Mouse (Mus musculus) CD4-positive, CD25-positive, alpha-beta regulatory T cell, adult 2 months (primary cell): ENCODE data around the gene Lipa.

Experiments
- DNase-seq: peaks from one replicate; pipeline ENCODE4 v3.0.0-alpha.2; 2012; ENCODE audit warnings: low read depth, low spot score

Gene Lipa

DNA sequence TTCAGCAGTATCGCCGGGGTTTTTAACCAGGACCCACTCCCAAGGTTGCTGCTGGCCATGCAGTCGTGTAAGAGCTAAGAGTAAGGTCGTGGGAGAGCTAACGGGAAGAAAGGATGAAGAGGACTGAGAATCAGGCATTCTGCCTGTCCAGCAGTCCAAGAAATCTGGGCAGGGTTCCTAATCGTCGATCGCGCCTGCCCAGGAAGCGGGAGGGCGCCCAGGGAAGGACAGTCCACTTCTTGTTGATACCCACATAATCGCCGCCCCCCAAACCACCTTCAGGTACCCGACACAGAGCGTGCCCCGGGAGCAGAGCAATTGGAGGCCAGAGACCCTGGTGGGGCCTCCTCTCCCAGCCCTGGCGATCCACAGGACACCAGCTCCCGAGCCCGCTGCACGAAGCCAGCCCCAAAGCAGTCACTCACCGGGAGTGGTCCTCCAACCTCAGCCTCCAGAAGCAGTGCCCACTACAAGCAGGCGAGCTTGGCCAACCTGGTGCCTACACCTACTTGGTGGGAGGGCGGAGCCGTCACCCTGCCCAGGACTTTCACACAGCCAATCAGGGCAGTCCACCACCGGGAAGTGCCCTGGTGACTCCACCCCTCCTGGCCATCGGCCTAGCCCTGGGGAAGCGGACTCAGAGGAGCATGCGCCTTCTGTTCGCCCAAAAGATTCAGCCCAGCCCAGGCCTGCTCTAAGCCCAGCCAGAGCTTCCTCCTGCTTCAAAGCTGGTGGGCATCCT is at the start of gene Lipa:
Lipa (minus strand) TSS at position 534 of the 742 bp plus-strand sequence.
- peak; percentile 92 for DNase-seq

- no peak for DNase-seq
Observed at GRCm38 (mm10) chr19:34573650-34574049, 46.4 kb upstream of the Lipa start.

DNA sequence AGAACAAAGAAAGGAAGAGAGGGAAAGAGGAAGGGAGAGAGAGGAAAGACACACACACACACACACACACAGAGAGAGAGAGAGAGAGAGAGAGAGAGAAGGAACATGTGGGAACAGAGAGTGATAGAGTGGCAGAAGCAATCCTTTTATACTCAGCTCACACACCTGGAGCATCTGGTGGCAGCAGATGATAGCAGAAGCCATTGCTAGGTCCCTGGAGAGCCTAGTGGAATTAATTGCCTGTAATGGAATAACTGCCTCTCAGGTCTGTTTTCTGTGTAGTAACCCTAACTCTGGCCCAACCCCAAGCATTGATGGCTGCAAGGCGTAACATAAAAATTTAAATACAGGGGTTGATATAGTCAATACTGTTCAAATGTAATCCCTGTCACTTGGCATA is 43.8 kb upstream of the Lipa start:
- no peak for DNase-seq

DNA sequence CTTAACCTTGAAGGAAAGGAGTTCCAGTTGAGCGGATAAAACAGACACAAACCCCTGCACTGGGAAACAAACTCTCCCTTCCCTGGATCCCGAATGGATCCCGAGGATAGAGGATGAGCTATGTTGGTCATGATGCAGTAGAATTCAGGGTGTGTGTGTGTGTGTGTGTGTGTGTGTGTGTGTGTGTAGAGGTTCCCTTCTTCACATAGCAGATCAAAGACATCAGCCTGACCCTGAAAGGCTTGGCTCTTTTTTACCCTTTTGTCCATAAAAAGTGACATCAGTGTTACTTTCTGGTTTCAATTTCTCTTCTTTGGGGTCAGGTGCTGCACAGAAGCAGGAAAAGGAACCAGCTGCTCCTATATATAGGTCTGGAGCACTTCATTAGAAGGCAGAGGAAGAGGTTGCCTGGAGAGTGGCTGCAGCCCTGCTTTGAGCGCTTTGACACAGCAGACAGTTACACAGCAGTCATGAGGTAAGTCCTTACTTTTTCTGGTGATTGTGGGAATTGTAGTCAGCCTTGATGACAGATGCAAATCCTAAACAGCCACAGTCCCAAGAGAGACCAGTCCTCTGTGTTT is 42.7 kb upstream of the Lipa start:
- no peak for DNase-seq

DNA sequence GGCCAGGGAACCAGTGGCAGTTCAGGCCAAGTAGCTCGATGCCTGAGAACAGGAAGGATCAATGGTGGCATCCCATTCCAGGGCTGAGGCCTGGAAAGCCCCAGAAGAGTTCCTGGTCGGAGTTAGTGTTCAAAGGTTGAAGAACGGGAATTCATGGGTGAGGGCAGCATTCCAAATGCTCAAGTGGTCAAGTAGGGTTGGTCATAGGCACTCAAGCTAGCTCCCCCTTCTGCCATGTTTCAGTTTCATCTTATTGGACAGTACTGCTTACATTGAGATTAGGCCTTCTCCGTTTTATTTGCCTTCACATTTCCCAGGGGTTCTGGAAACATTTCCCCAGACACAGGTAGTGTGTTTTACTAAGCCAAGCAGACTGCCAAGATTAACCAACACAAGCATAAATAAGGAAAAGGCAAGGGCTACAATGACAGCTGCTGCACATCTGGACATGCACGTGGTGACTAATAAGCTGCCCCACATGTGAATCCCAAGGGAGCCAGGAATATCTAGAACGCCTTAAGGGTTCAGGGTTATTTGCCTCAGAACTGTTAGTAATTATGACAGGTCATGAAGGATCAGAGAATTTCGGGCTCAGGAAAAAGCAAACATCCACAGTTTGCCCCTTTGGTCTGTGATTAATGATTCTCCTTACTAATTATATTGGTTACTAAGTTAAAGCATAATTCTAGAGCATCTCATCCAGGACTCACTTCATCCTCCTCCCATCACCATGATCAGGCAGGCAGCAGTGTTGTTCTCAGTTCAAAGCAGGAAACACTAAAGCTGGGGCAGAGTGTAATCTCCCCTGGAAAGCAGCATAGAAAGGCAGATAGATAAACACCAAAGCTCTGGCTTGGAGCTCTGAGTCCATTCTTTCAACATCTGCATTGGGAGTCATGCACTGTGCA is 42.0 kb upstream of the Lipa start:
- no peak for DNase-seq

- DNase-seq = no peak
Observed at GRCm38 (mm10) chr19:34566178-34566784, 39.0 kb upstream of the Lipa start.

GRCm38 (mm10) chr19:34562556-34562955 is 35.3 kb upstream of the Lipa start:
- no peak for DNase-seq

DNA sequence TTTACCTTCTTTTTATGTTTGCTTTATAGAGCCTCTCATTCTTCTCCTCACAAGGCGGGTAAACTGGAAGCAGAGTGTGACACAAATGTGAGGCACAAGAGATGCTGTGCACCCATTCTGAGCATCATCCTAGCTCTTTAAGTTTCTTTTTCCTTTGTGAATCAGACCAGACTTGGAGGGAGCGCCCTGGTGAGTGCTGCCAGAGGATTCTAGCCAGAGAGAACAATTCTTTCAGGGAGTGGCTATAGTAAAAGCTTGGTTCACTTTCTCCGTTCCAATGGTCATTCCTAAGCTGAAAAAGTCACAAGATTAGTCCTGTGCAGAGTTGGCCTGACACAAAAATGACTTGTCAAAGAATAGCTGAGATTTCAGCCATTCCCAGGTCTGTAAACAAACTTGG is 29.3 kb upstream of the Lipa start:
- no peak for DNase-seq

DNA sequence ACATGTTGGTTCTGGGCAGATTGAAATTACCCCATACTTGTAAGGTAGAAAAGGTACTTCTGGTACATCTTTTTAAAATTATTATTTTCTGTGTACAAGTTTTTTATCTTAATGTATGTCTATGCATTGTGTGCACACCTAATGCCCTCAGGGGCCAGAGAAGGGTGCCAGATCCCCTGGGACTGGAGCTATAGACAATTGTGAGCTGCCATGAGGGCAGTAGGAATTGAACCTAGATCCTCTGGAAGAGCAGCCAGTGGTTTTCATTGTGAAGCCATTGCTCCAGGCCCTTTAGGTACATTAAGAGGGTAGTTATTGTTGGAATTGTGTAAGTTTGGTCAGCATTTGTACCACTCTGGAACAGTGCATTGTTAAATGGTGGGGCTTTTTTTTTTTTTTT is 26.8 kb upstream of the Lipa start:
- no peak for DNase-seq

DNA sequence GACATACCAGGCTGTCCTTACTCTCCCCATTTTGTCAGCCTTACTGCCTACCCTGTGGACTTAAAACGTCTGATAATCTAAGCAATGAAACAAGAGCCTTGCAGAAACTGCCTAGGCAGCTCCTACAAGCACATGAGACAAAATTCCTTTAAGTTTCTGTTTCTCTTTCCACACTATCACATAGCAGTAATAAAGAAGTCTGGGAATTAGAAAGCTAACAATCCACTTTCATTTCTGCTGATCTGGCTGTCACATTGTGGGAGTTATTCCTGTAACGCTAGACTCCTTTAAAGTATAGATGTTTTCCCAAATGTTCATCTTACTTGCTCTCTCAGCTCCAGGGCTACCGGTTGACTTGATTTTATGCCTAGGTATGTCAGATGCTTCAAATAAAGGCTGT is 26.2 kb upstream of the Lipa start:
- no peak for DNase-seq

DNA sequence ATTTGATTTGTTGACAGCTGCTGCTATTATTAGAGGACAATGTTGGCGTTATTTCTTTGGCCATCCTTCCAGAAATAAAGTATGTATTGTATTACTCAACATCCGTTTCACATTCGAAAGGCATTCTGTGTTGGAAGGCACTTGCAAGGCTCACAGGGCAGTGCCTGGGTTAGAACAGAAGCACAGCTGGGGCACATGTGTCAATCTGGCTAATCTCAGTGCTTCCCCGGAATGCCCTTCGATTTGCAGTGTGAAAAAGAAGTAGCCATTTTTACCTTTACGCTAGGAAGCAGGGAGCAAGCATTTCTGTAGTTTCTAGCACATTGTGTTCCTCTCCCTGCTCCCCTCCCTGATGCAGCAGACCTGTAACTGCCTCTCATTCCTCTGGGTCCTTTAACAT is 25.7 kb upstream of the Lipa start:
- no peak for DNase-seq

DNA sequence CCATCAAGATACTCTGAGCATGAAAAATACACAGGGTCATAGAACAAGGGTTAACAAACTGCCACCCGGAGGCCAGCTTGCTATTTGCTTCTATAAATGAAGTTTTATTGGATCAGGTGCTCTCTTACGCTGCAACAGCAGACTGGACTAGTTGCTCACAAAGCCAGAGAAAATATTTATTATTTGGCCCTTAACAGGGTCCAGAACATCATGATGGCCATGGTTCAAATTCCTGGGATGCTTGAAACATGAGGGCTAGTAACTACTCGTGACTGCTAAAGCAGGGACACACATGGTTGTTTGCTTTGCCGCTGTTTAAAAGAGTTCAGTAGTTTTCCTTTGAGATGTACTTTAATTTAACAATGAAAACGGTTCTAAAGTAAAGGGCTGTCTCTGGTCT is 24.7 kb upstream of the Lipa start:
- DNase-seq = no peak

DNA sequence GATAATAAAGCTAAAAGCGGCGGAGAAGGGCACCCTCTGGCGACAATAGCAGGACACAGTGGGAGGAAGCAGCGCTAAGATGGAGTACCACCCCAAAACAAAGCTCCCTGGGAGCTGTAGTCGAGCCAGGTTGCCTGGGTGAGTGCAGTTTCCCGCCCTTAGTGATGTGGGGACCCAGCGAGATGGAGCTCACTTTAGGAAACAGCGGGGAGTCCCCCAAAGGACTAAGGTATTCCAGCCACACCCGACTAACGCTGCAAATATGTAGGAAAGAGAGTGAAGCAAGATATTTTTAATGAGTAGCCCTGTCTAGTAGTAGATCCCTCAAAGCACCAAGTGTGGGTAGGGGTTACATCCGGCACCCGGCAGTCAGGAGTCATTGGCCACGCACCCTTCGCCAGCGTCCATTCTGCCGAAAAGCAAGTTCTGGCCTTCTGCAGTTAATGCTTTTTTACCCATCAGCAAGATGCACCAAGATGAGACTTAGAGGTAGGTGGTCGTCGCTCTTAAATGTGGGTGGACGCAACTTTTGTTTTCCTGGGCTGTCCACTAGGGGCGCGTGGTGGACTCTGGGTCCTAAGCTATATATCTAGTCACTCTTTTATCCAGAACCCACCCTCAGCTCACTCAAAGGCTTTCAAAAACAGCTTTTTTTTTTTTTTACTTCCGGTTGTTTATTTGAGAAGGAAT is 23.4 kb upstream of the Lipa start, which contains the start of gene Ifit2:
Ifit2 (plus strand) TSS at position 161 of the 690 bp plus-strand sequence.
- DNase-seq = peak; percentile 88

DNA sequence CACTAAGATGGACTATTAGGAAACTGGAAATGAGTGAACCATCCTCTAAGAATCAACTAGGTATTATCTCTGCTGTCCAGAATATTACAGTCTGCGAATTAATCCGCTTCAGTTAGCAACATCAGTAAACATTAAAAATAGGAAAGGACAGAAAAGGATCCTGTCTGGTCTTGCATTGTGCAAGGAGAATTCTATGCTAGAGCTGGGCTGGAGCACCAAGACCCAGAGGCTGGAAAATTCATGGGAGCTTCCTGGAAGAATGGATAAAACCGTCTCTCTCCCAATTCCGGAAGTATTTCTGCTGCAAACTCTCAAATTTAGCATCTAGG is 22.9 kb upstream of the Lipa start:
- DNase-seq = no peak

GRCm38 (mm10) chr19:34547976-34548375 is 20.7 kb upstream of the Lipa start:
- DNase-seq = peak; percentile 94

- no peak for DNase-seq
Observed at GRCm38 (mm10) chr19:34546211-34546610, 18.9 kb upstream of the Lipa start.

GRCm38 (mm10) chr19:34539422-34539821 is 12.1 kb upstream of the Lipa start:
- no peak for DNase-seq

DNA sequence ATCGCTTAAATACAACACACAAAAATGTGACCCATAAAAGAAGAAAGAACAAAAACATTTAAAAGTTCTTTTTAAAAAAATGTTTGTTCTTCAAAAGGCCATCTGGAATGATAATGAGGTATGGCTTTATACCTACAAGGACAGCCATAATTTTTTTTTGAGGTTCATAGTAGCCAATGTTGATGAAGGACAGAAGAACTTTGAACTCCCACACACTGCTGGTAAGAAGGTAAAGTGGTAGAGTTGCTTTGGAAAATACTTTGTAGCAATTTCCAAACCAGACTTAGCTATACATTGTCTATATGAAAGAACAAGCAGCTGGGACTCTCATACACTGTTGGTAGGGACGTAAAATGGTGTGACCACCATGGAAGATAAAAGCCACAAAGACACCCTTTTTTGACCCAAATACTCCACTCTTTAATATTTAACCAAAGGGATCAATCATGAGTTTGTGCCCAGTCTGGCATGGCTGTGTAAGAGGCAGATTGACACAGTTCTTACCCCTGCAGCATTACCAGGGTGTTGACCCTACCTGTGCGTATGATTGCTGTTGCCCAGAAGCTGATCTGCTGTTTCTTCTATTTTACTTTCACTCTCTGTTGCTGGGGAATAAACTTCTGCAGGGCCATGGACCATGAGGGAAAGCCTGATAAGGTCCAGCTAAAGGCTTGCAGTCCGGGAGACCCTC is 4.9 kb upstream of the Lipa start:
- DNase-seq = no peak

GRCm38 (mm10) chr19:34526321-34526923 is 852 bp downstream of the Lipa start:
- DNase-seq = peak; percentile 53

- peak; percentile 28 for DNase-seq
Observed at GRCm38 (mm10) chr19:34524646-34525045, 2.6 kb downstream of the Lipa start.
